In genomic region chr8:124949209-124950068, GRCm38 (mm10) we compare ENCODE assay signal across 8 mouse cellular contexts. TPM values are rescaled to one million over a fixed set of nuclear protein-coding genes. Genes with fewer than 3 reads are reported as not detected.
DNase-seq lines count a peak whose midpoint lies in the region; ATAC-seq lines count a peak whose summit lies in the region.

Egln1 (minus strand) TSS chr8:124949324.

- peak within 1 kb of the TSS; percentile 94 for H3K4me3 ChIP-seq in hindbrain, embryonic 14.5 days (replicated peaks; ENCODE audit: low read length)
- H3K4me3 ChIP-seq in macrophage (ENCODE audit: inconsistent target), result peak within 1 kb of the TSS; percentile 71

- no peaks in the 10 kb centered on the region for H3K27me3 ChIP-seq in hindbrain, embryonic 14.5 days (ENCODE audit: control insufficient read depth, insufficient read depth, low read length)

- no peaks in the 10 kb centered on the region for H3K9me3 ChIP-seq in hindbrain, embryonic 14.5 days (ENCODE audit: control insufficient read depth, low read length)

- peaks cover 34% of the 10 kb centered on the region for H3K4me1 ChIP-seq in hindbrain, embryonic 14.5 days (replicated peaks; ENCODE audit: control insufficient read depth, insufficient read depth, low read length)

- peaks cover 38% of the 10 kb centered on the region for H3K79me2 ChIP-seq in macrophage (ENCODE audit: inconsistent target)

- H3K36me3 ChIP-seq in hindbrain, embryonic 14.5 days (replicated peaks; ENCODE audit: control insufficient read depth, insufficient read depth), result no peaks in the 10 kb centered on the region
- no peaks in the 10 kb centered on the region for H3K36me3 ChIP-seq in macrophage (ENCODE audit: inconsistent target)

- peak; percentile 85 for ATAC-seq in hindbrain, embryonic 14.5 days (ENCODE audit: low FRiP score)

- DNase-seq in ZHBTc4 (ENCODE audit: low read depth, low spot score), result peak; percentile 78
- peak; percentile 87 to 90 for DNase-seq in cerebellum, postnatal 25 days
- peak; percentile 61 to 67 for DNase-seq in frontal cortex, postnatal 36 days (ENCODE audit: low spot score in 2 of 2)
- DNase-seq in hindbrain, embryonic 14.5 days (ENCODE audit: low spot score), result peak; percentile 85
- DNase-seq in left cerebral cortex, adult 18-20 months (ENCODE audit: low spot score in 2 of 2), result peak; percentile 64 to 83
- DNase-seq in right cerebral cortex, adult 2 months (ENCODE audit: low spot score in 2 of 2), result peak; percentile 60 to 71
- peak; percentile 73 for DNase-seq in urinary bladder, postnatal 25 days (ENCODE audit: low spot score)

- peak within 1 kb of the TSS; percentile 97 for H3K9ac ChIP-seq in hindbrain, embryonic 14.5 days

- H3K27ac ChIP-seq in hindbrain, embryonic 14.5 days, result peak within 1 kb of the TSS; percentile 99
- peak within 1 kb of the TSS; percentile 42 for H3K27ac ChIP-seq in macrophage

- H3K4me2 ChIP-seq in hindbrain, embryonic 14.5 days (replicated peaks), result peak within 1 kb of the TSS; percentile 96

- WGBS in hindbrain, embryonic 14.5 days, result under 1% methylated on average over 53 of the region's 98 CpGs
- WGBS in macrophage (ENCODE audit: missing documents), result 1% methylated on average over 36 of the region's 98 CpGs

RNA-seq across cellular contexts. Expression of gene Egln1, which starts in this region (rescaled TPM):
- 21.1 and 22.9 TPM in 2 replicates for polyA plus RNA-seq in hindbrain, embryonic 14.5 days (2014; fragmentation: Nextera tagmentation; extraction: Ambion mirVana)
- 10 to 100 TPM; 61.4 to 69.5 TPM for total RNA-seq in left cerebral cortex, adult 18-20 months (2021)
- 1 to 10 TPM in 21 of 26 experiments, under 1 TPM in 5; 0.66 to 8.2 (median 4.0) TPM for total RNA-seq in macrophage (2018; cell fraction: chromatin; rRNA removed)
- 10 to 100 TPM; 10.2 to 26.2 (median 15.4) TPM for total RNA-seq in macrophage (2018; cell fraction: cytosol; rRNA removed)
- 10 to 100 TPM in 11 of 26 experiments, 1 to 10 TPM in 15; 4.6 to 20.1 (median 9.1) TPM for total RNA-seq in macrophage (2018; cell fraction: nucleus; rRNA removed)
- 16.9 to 25.1 TPM (median 21.7 TPM) in 3 replicates for polyA plus RNA-seq in macrophage (2018)

Comparison
In these comparisons a context has a peak if more than half of its experiments do, and no peak if none do; other contexts are left out.
1. Peak in every context shown above with its lines: DNase-seq, ATAC-seq, H3K4me3 ChIP-seq and H3K27ac ChIP-seq.